Mouse (Mus musculus): ENCODE results near the gene Klrb1b.

- no peak for TF ChIP-seq MAFK (IDR thresholded peaks at IDR 0.05; ENCODE audit: insufficient read depth, low read depth, low read length)
- no peak for TF ChIP-seq ZC3H11A (IDR thresholded peaks at IDR 0.05; ENCODE audit: borderline replicate concordance, low read depth, low read length)
- TF ChIP-seq CHD2 (IDR thresholded peaks at IDR 0.05; ENCODE audit: low read depth, low read length) = no peak
- no peak for TF ChIP-seq HCFC1 (IDR thresholded peaks at IDR 0.05; ENCODE audit: borderline replicate concordance, insufficient read depth, low read length)
- TF ChIP-seq ZNF384 (IDR thresholded peaks at IDR 0.05; ENCODE audit: low read depth, low read length) = no peak
Measured at GRCm38 (mm10) chr6:128796321-128796955, 29.7 kb downstream of the Klrb1b start.

Data from ES-E14 (cell line).